Mouse (Mus musculus) kidney, adult 2 months (tissue): ENCODE measurements around the gene Cybc1. TPM values are rescaled to one million over a fixed set of nuclear protein-coding genes. Genes with fewer than 3 reads are reported as not detected.

Source experiments
- DNase-seq: peaks from one replicate; pipeline ENCODE4 v3.0.0; 2021
- H3K27ac ChIP-seq: fragments of 200-500 bp; 2 replicates; pipeline ENCODE4 v1.5.1; 2012; ENCODE audit warnings: low read depth, low read length, control low read depth, inconsistent platforms; ENCODE audit not compliant: insufficient read depth
- H3K27me3 ChIP-seq: fragments of 200-500 bp; replicated peaks from 2 replicates; pipeline ENCODE4 v1.6.1; 2012; ENCODE audit warnings: mild to moderate bottlenecking, moderate library complexity, low read length, inconsistent platforms; ENCODE audit not compliant: control insufficient read depth, insufficient read depth
- H3K36me3 ChIP-seq: fragments of 200-500 bp; 2 replicates; pipeline ENCODE4 v1.6.1; 2012; ENCODE audit warnings: mild to moderate bottlenecking, moderate library complexity, low read length, inconsistent platforms; ENCODE audit not compliant: control insufficient read depth, insufficient read depth
- H3K4me1 ChIP-seq: fragments of 200-500 bp; 2 replicates; pipeline ENCODE4 v1.6.1; 2011; ENCODE audit warnings: low read length; ENCODE audit not compliant: control insufficient read depth, insufficient read depth
- H3K4me3 ChIP-seq: fragments of 200-500 bp; 2 replicates; pipeline ENCODE4 v1.5.1; 2011; ENCODE audit warnings: mild to moderate bottlenecking, low read depth, low read length, control low read depth; ENCODE audit not compliant: insufficient read depth
- CTCF ChIP-seq: fragments of 200-500 bp; conservative IDR thresholded peaks from 2 replicates; pipeline ENCODE4 v1.5.1; 2011; ENCODE audit warnings: low read depth, mild to moderate bottlenecking, control low read depth, low read length, moderate library complexity, mixed read lengths; ENCODE audit not compliant: insufficient read depth, insufficient read length
- POLR2A ChIP-seq: fragments of 200-500 bp; IDR thresholded peaks from one replicate; pipeline ENCODE4 v1.6.1; 2011; ENCODE audit warnings: low read depth, low read length, control low read depth
- WGBS: fragments of 180-500 bp; shearing (Covaris S2); methylation state at CpG from one replicate; pipeline ENCODE4 v1.1.7; 2018; 5-methylcytosine and 5-hydroxymethylcytosine counted together
- polyA plus RNA-seq: library from polyadenylated mRNA; depleted of rRNA; stranded (reverse); fragments of >200 nt; gene quantifications from 2 replicates; pipeline ENCODE4 v1.2.3, GENCODE M21; 2012

Cybc1 gene
- polyA plus RNA-seq, 1 experiment: 15.3 TPM

- Histone ChIP-seq H3K36me3 (no peaks in the 10 kb centered on the region; the same call in 1 of the 2 replicates), H3K4me1 (peaks cover 8% of the 10 kb centered on the region), H3K4me3 (no peak overlapping the region), H3K27me3 (no peaks in the 10 kb centered on the region), H3K27ac (no peak overlapping the region)
- TF ChIP-seq POLR2A (no peak), CTCF (no peak)
- no peak for DNase-seq
- WGBS: 92% methylated on average over 2 of the region's 2 CpGs
Measured at GRCm38 (mm10) chr11:121239669-121240068, 10.5 kb upstream of the Cybc1 start.

- Histone ChIP-seq H3K27me3 (no peaks in the 10 kb centered on the region), H3K4me3 (peak overlapping the region; percentile 80), H3K27ac (peak overlapping the region; percentile 85), H3K4me1 (peaks cover 8% of the 10 kb centered on the region), H3K36me3 (no peaks in the 10 kb centered on the region)
- TF ChIP-seq POLR2A: no peak
- peak; percentile 64 for TF ChIP-seq CTCF
- peak; percentile 70 for DNase-seq
- WGBS: 1% methylated on average over 28 of the region's 28 CpGs
Measured at GRCm38 (mm10) chr11:121237345-121238128, 8.4 kb upstream of the Cybc1 start.

- Histone ChIP-seq H3K36me3 (no peaks in the 10 kb centered on the region), H3K4me3 (peak within 1 kb of the TSS; percentile 80), H3K27ac (peak within 1 kb of the TSS; percentile 98), H3K4me1 (peaks cover 9% of the 10 kb centered on the region), H3K27me3 (no peaks in the 10 kb centered on the region)
- WGBS: under 1% methylated on average over 50 of the region's 50 CpGs
- TF ChIP-seq CTCF (peak; percentile 52), POLR2A (peak; percentile 98)
- peak; percentile 100 for DNase-seq
Measured at GRCm38 (mm10) chr11:121236564-121237344, 7.6 kb upstream of the Cybc1 start, which contains the start of gene Narf. Gene Narf (plus strand): TSS chr11:121237253.

GRCm38 (mm10) chr11:121235475-121236238, 6.5 kb upstream of the Cybc1 start:
- Histone ChIP-seq H3K27ac (peak overlapping the region; percentile 98), H3K36me3 (no peaks in the 10 kb centered on the region)
- TF ChIP-seq POLR2A (no peak), CTCF (peak; percentile 57)

GRCm38 (mm10) chr11:121232706-121233105, 3.6 kb upstream of the Cybc1 start:
- WGBS: 55% methylated on average over 4 of the region's 4 CpGs
- H3K4me1 ChIP-seq: peaks cover 20% of the 10 kb centered on the region; the same call in 1 of the 2 replicates
- H3K4me3 ChIP-seq: no peak overlapping the region
- DNase-seq: no peak
- no peaks in the 10 kb centered on the region for H3K36me3 ChIP-seq
- H3K27me3 ChIP-seq: no peaks in the 10 kb centered on the region
- no peak overlapping the region for H3K27ac ChIP-seq
- TF ChIP-seq CTCF (no peak), POLR2A (no peak)

More at GRCm38 (mm10) chr11:121235475-121236238, 6.5 kb upstream of the Cybc1 start:
- WGBS: 31% methylated on average over 9 of the region's 9 CpGs
- H3K4me3 ChIP-seq: no peak overlapping the region
- H3K4me1 ChIP-seq: peaks cover 12% of the 10 kb centered on the region
- DNase-seq: peak; percentile 56
- H3K27me3 ChIP-seq: no peaks in the 10 kb centered on the region

- Histone ChIP-seq H3K4me1 (peaks cover 20% of the 10 kb centered on the region; the same call in 1 of the 2 replicates), H3K27ac (peak overlapping the region; percentile 51), H3K36me3 (no peaks in the 10 kb centered on the region), H3K4me3 (no peak overlapping the region), H3K27me3 (no peaks in the 10 kb centered on the region)
- DNase-seq: no peak
- 57% methylated on average over 4 of the region's 4 CpGs for WGBS
- TF ChIP-seq POLR2A: no peak
- TF ChIP-seq CTCF: no peak
Measured at GRCm38 (mm10) chr11:121231628-121232291, 2.6 kb upstream of the Cybc1 start.
